Mouse (Mus musculus) myocyte (in vitro differentiated cells): ENCODE results near the gene Glt1d1. TPM values are rescaled to one million over a fixed set of nuclear protein-coding genes. Genes with fewer than 3 reads are reported as not detected.

Experiments used
- H3K27me3 ChIP-seq: one replicate; pipeline ENCODE4 v1.6.1; 2011; ENCODE audit not compliant: control insufficient read depth, insufficient read depth, insufficient read length
- H3K36me3 ChIP-seq: one replicate; pipeline ENCODE4 v1.6.1; 2011; ENCODE audit not compliant: control insufficient read depth, insufficient read depth
- H3K4me2 ChIP-seq: one replicate; pipeline ENCODE4 v1.6.1; 2011; ENCODE audit warnings: low read depth, control low read depth
- H3K4me3 ChIP-seq: one replicate; pipeline ENCODE4 v1.5.1; 2011; ENCODE audit warnings: mild to moderate bottlenecking, control low read depth, moderate library complexity
- H3K79me2 ChIP-seq: one replicate; pipeline ENCODE4 v1.6.1; 2011; ENCODE audit not compliant: control insufficient read depth, insufficient read depth
- H3ac ChIP-seq: one replicate; pipeline ENCODE4 v1.6.1; 2011; ENCODE audit not compliant: control insufficient read depth, insufficient read length
- CEBPB ChIP-seq: IDR thresholded peaks from 2 replicates; pipeline ENCODE4 v1.6.1; 2011; ENCODE audit warnings: mild to moderate bottlenecking, moderate library complexity; ENCODE audit not compliant: poor library complexity, insufficient read depth, severe bottlenecking
- E2F4 ChIP-seq: IDR thresholded peaks from one replicate; pipeline ENCODE4 v1.6.1; 2011; ENCODE audit warnings: mild to moderate bottlenecking, control low read depth, moderate library complexity; ENCODE audit not compliant: insufficient read depth
- MAX ChIP-seq: IDR thresholded peaks from one replicate; pipeline ENCODE4 v1.6.1; 2011; ENCODE audit warnings: low read depth, mild to moderate bottlenecking, control low read depth
- MYOD1 ChIP-seq, 3 experiments: IDR thresholded peaks; one replicate each; pipeline ENCODE4 v1.6.1; 2011; ENCODE audit warnings: control low read depth in 2 of 3, low read depth in 2 of 3, mild to moderate bottlenecking in 2 of 3, moderate library complexity in 1 of 3; ENCODE audit not compliant: insufficient read length in 2 of 3, control insufficient read depth in 1 of 3
- MYOG ChIP-seq, 3 experiments: IDR thresholded peaks; one replicate each; pipeline ENCODE4 v1.6.1; 2011; ENCODE audit warnings: control low read depth in 2 of 3, low read depth in 2 of 3, mild to moderate bottlenecking in 2 of 3; ENCODE audit not compliant: insufficient read length in 2 of 3, control insufficient read depth in 1 of 3, insufficient read depth in 1 of 3
- POLR2A ChIP-seq: IDR thresholded peaks from one replicate; pipeline ENCODE4 v1.6.1; 2011; ENCODE audit warnings: low read depth, mild to moderate bottlenecking, control low read depth, moderate library complexity; ENCODE audit not compliant: insufficient read length
- POLR2AphosphoS2 ChIP-seq: IDR thresholded peaks from one replicate; pipeline ENCODE4 v1.6.1; 2011; ENCODE audit warnings: low read depth, control low read depth; ENCODE audit not compliant: insufficient read length
- REST ChIP-seq: IDR thresholded peaks from one replicate; pipeline ENCODE4 v1.6.1; 2011; ENCODE audit warnings: mild to moderate bottlenecking, control low read depth, moderate library complexity; ENCODE audit not compliant: insufficient read depth, insufficient read length
- SRF ChIP-seq: IDR thresholded peaks from one replicate; pipeline ENCODE4 v1.6.1; 2011; ENCODE audit warnings: low read depth; ENCODE audit not compliant: control insufficient read depth, insufficient read length
- TCF12 ChIP-seq: IDR thresholded peaks from one replicate; pipeline ENCODE4 v1.6.1; 2011; ENCODE audit warnings: mild to moderate bottlenecking, control low read depth; ENCODE audit not compliant: poor library complexity, insufficient read depth, severe bottlenecking
- TCF3 ChIP-seq: IDR thresholded peaks from one replicate; pipeline ENCODE4 v1.6.1; 2011; ENCODE audit warnings: low read depth, control low read depth; ENCODE audit not compliant: insufficient read length
- USF1 ChIP-seq: IDR thresholded peaks from one replicate; pipeline ENCODE4 v1.6.1; 2011; ENCODE audit warnings: low read depth, mild to moderate bottlenecking, control low read depth, moderate library complexity
- polyA plus RNA-seq: library from polyadenylated mRNA; unstranded; fragments of >200 nt; fragmentation: generic; extraction: Trizol; gene quantifications from one replicate; pipeline ENCODE4 v1.2.1, GENCODE M21; 2012; ENCODE audit warnings: missing spikeins

Glt1d1 gene
- polyA plus RNA-seq, 1 experiment = not detected

- H3K36me3 ChIP-seq = no peaks in the 10 kb centered on the region
- H3K4me3 ChIP-seq = peak overlapping the region; percentile 47
Observed at GRCm38 (mm10) chr5:127616884-127617635, 15.0 kb upstream of the Glt1d1 start.

GRCm38 (mm10) chr5:127618834-127619233 lies 13.2 kb upstream of the Glt1d1 start:
- no peaks in the 10 kb centered on the region for H3K27me3 ChIP-seq
- H3ac ChIP-seq = no peak overlapping the region
- TF ChIP-seq TCF3 (no peak), USF1 (no peak), E2F4 (no peak), MYOD1 (IDR thresholded peaks at IDR 0.05; ENCODE audit: control insufficient read depth in 1 of 3, insufficient read length in 2 of 3, low read depth in 2 of 3) (no peak), MAX (no peak), REST (no peak), POLR2AphosphoS2 (no peak), SRF (no peak), POLR2A (no peak)
- H3K36me3 ChIP-seq = no peaks in the 10 kb centered on the region
- peaks cover 28% of the 10 kb centered on the region for H3K79me2 ChIP-seq
- no peak overlapping the region for H3K4me2 ChIP-seq
- no peak overlapping the region for H3K4me3 ChIP-seq

More at GRCm38 (mm10) chr5:127616884-127617635, 15.0 kb upstream of the Glt1d1 start:
- Histone ChIP-seq H3K79me2 (peaks cover 46% of the 10 kb centered on the region), H3K27me3 (no peaks in the 10 kb centered on the region), H3K4me2 (peak overlapping the region; percentile 53), H3ac (peak overlapping the region; percentile 93)
- TF ChIP-seq E2F4 = peak; percentile 36
- TF ChIP-seq MYOD1 (IDR thresholded peaks at IDR 0.05; ENCODE audit: control insufficient read depth in 1 of 3, insufficient read length in 2 of 3, low read depth in 2 of 3) = peak in 1 of 3 experiments; percentile 21
- TF ChIP-seq POLR2A = peak; percentile 94
- no peak for TF ChIP-seq CEBPB
- TF ChIP-seq TCF3 = no peak
- peak; percentile 86 for TF ChIP-seq POLR2AphosphoS2
- TF ChIP-seq MYOG (IDR thresholded peaks at IDR 0.05; ENCODE audit: control insufficient read depth in 1 of 3, insufficient read depth in 1 of 3, insufficient read length in 2 of 3, low read depth in 2 of 3) = peak in 1 of 3 experiments; percentile 4

GRCm38 (mm10) chr5:127620371-127620770 lies 11.7 kb upstream of the Glt1d1 start:
- H3K79me2 ChIP-seq = peaks cover 13% of the 10 kb centered on the region
- H3K36me3 ChIP-seq = no peaks in the 10 kb centered on the region
- no peak overlapping the region for H3K4me2 ChIP-seq
- no peak overlapping the region for H3K4me3 ChIP-seq
- no peak overlapping the region for H3ac ChIP-seq
- TF ChIP-seq REST = no peak
- TF ChIP-seq MYOG (IDR thresholded peaks at IDR 0.05; ENCODE audit: control insufficient read depth in 1 of 3, insufficient read depth in 1 of 3, insufficient read length in 2 of 3, low read depth in 2 of 3) = no peak
- TF ChIP-seq POLR2AphosphoS2 = no peak
- no peak for TF ChIP-seq TCF12
- TF ChIP-seq SRF = no peak
- no peak for TF ChIP-seq TCF3
- no peak for TF ChIP-seq POLR2A
- TF ChIP-seq E2F4 = no peak
- no peak for TF ChIP-seq USF1
- TF ChIP-seq MAX = no peak
- no peak for TF ChIP-seq MYOD1 (IDR thresholded peaks at IDR 0.05; ENCODE audit: control insufficient read depth in 1 of 3, insufficient read length in 2 of 3, low read depth in 2 of 3)
- H3K27me3 ChIP-seq = no peaks in the 10 kb centered on the region

GRCm38 (mm10) chr5:127621108-127621507 lies 11.0 kb upstream of the Glt1d1 start:
- Histone ChIP-seq H3K27me3 (no peaks in the 10 kb centered on the region), H3K79me2 (peaks cover 5% of the 10 kb centered on the region), H3ac (no peak overlapping the region), H3K36me3 (no peaks in the 10 kb centered on the region), H3K4me2 (no peak overlapping the region), H3K4me3 (no peak overlapping the region)
- TF ChIP-seq MYOD1 (IDR thresholded peaks at IDR 0.05; ENCODE audit: control insufficient read depth in 1 of 3, insufficient read length in 2 of 3, low read depth in 2 of 3) (no peak), POLR2AphosphoS2 (no peak), CEBPB (no peak), POLR2A (no peak), SRF (no peak)

- Histone ChIP-seq H3K4me2 (no peak overlapping the region), H3K4me3 (no peak overlapping the region), H3ac (no peak overlapping the region), H3K27me3 (no peaks in the 10 kb centered on the region), H3K36me3 (no peaks in the 10 kb centered on the region), H3K79me2 (no peaks in the 10 kb centered on the region)
- TF ChIP-seq POLR2A (no peak), USF1 (no peak), REST (no peak), MAX (no peak), POLR2AphosphoS2 (no peak), TCF12 (no peak), TCF3 (no peak), SRF (no peak), CEBPB (no peak), MYOG (IDR thresholded peaks at IDR 0.05; ENCODE audit: control insufficient read depth in 1 of 3, insufficient read depth in 1 of 3, insufficient read length in 2 of 3, low read depth in 2 of 3) (no peak), E2F4 (no peak), MYOD1 (IDR thresholded peaks at IDR 0.05; ENCODE audit: control insufficient read depth in 1 of 3, insufficient read length in 2 of 3, low read depth in 2 of 3) (no peak)
Observed at GRCm38 (mm10) chr5:127624427-127625213, 7.4 kb upstream of the Glt1d1 start.
